Mouse (Mus musculus) natural killer cell, adult 2 months (primary cell): ENCODE measurements around the gene Dnase2b.
A peak's percentile ranks its signal among the peaks of the same experiment; 100 is the strongest.

Source experiments
- DNase-seq, 2 experiments: peaks; one replicate each; pipeline ENCODE4 v3.0.0; 2022; ENCODE audit warnings: low spot score in 2 of 2

Gene Dnase2b

GRCm38 (mm10) chr3:146616533-146617283, 1.3 kb upstream of the Dnase2b start:
- DNase-seq = peak in 1 of 2 experiments; percentile 17

GRCm38 (mm10) chr3:146611821-146612220, 3.6 kb downstream of the Dnase2b start:
- DNase-seq = no peak

GRCm38 (mm10) chr3:146611261-146611660, 4.1 kb downstream of the Dnase2b start:
- DNase-seq = no peak

GRCm38 (mm10) chr3:146610322-146610721, 5.1 kb downstream of the Dnase2b start:
- no peak for DNase-seq

GRCm38 (mm10) chr3:146607368-146607767, 8.0 kb downstream of the Dnase2b start:
- DNase-seq = no peak

- DNase-seq = no peak
These were observed 10.7 kb downstream of the Dnase2b start for GRCm38 (mm10) chr3:146604647-146605046.

- no peak for DNase-seq
These were observed 12.9 kb downstream of the Dnase2b start for GRCm38 (mm10) chr3:146602531-146602930.

- no peak for DNase-seq
These were observed 14.2 kb downstream of the Dnase2b start for GRCm38 (mm10) chr3:146601205-146601604.

GRCm38 (mm10) chr3:146599198-146599900, 16.0 kb downstream of the Dnase2b start:
- DNase-seq = no peak

GRCm38 (mm10) chr3:146598411-146598810, 17.0 kb downstream of the Dnase2b start:
- no peak for DNase-seq

- no peak for DNase-seq
These were observed 18.5 kb downstream of the Dnase2b start for GRCm38 (mm10) chr3:146596864-146597263.

- no peak for DNase-seq
These were observed 19.0 kb downstream of the Dnase2b start for GRCm38 (mm10) chr3:146596387-146596786.

GRCm38 (mm10) chr3:146595440-146595839, 20.0 kb downstream of the Dnase2b start:
- DNase-seq = no peak

- no peak for DNase-seq
These were observed 23.8 kb downstream of the Dnase2b start for GRCm38 (mm10) chr3:146591601-146592000.

GRCm38 (mm10) chr3:146591159-146591558, 24.2 kb downstream of the Dnase2b start:
- DNase-seq = no peak

GRCm38 (mm10) chr3:146589523-146589922, 25.9 kb downstream of the Dnase2b start:
- DNase-seq = no peak

- no peak for DNase-seq
These were observed 28.8 kb downstream of the Dnase2b start for GRCm38 (mm10) chr3:146586616-146587015.

- DNase-seq = no peak
These were observed 31.5 kb downstream of the Dnase2b start for GRCm38 (mm10) chr3:146583908-146584307.

- DNase-seq = no peak
These were observed 31.9 kb downstream of the Dnase2b start for GRCm38 (mm10) chr3:146583478-146583877.

- no peak for DNase-seq
These were observed 35.2 kb downstream of the Dnase2b start for GRCm38 (mm10) chr3:146580039-146580729.

- DNase-seq = no peak
These were observed 37.8 kb downstream of the Dnase2b start for GRCm38 (mm10) chr3:146577591-146577990.

GRCm38 (mm10) chr3:146571341-146571740, 44.1 kb downstream of the Dnase2b start:
- no peak for DNase-seq

- DNase-seq = no peak
These were observed 44.5 kb downstream of the Dnase2b start for GRCm38 (mm10) chr3:146570939-146571338.
